Mouse (Mus musculus) olfactory bulb, adult 2 months (tissue): ENCODE measurements around the gene Fry. TPM values are rescaled to one million over a fixed set of nuclear protein-coding genes. Genes with fewer than 3 reads are reported as not detected.

ENCODE experiments used
- H3K27ac ChIP-seq: fragments of 200-500 bp; 2 replicates; pipeline ENCODE4 v1.5.1; 2012; ENCODE audit warnings: low read depth, low read length; ENCODE audit not compliant: insufficient read depth
- H3K4me1 ChIP-seq: fragments of 200-500 bp; 2 replicates; pipeline ENCODE4 v1.6.1; 2012; ENCODE audit warnings: low read length; ENCODE audit not compliant: control insufficient read depth, insufficient read depth
- H3K4me3 ChIP-seq: fragments of 200-500 bp; 2 replicates; pipeline ENCODE4 v1.5.1; 2012; ENCODE audit warnings: mild to moderate bottlenecking, low read depth, low read length, moderate library complexity; ENCODE audit not compliant: insufficient read depth
- CTCF ChIP-seq: fragments of 200-500 bp; IDR thresholded peaks from 2 replicates; pipeline ENCODE4 v1.5.1; 2012; ENCODE audit warnings: low read depth, mild to moderate bottlenecking, low read length, moderate library complexity; ENCODE audit not compliant: insufficient read depth
- POLR2A ChIP-seq: fragments of 200-500 bp; IDR thresholded peaks from 2 replicates; pipeline ENCODE4 v1.6.1; 2012; ENCODE audit warnings: mild to moderate bottlenecking, low read depth, low read length, moderate library complexity; ENCODE audit not compliant: insufficient read depth
- WGBS: fragments of 180-500 bp; shearing (Covaris S2); methylation state at CpG from one replicate; pipeline ENCODE4 v1.1.7; 2018; 5-methylcytosine and 5-hydroxymethylcytosine counted together
- polyA plus RNA-seq: library from polyadenylated mRNA; stranded (reverse); fragments of >200 nt; gene quantifications from 2 replicates; pipeline ENCODE4 v1.2.4, GENCODE M21; 2012; ENCODE audit warnings: low replicate concordance; ENCODE audit not compliant: missing spikeins, insufficient read depth, insufficient read length

Fry gene
- polyA plus RNA-seq, 1 experiment, result not detected

DNA sequence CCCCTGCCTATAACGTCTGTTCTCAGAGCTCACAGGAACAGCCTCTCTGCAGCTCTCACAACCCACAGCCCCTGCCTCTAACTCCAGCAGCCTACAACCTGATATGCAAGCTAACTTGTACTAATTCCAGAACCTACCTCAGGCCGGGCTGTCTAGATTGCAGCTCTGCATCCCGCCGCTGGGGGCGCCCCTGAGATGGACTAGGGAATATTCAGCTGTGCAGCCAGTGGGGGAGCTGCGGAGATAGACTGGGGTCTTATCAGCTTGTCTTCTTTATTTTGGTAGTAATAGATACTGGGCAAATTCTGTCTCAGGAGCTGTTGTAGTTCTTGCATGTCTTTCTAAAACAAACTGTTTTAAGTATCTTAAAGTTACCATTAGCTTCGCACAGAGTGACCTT, 101.9 kb downstream of the Fry start:
- WGBS, result 45% methylated on average over 7 of the region's 7 CpGs
- no peak overlapping the region for H3K27ac ChIP-seq
- no peaks in the 10 kb centered on the region for H3K4me1 ChIP-seq
- H3K4me3 ChIP-seq, result no peak overlapping the region
- TF ChIP-seq POLR2A (no peak), CTCF (peak; percentile 33; the same call in 1 of the 2 replicates)

DNA sequence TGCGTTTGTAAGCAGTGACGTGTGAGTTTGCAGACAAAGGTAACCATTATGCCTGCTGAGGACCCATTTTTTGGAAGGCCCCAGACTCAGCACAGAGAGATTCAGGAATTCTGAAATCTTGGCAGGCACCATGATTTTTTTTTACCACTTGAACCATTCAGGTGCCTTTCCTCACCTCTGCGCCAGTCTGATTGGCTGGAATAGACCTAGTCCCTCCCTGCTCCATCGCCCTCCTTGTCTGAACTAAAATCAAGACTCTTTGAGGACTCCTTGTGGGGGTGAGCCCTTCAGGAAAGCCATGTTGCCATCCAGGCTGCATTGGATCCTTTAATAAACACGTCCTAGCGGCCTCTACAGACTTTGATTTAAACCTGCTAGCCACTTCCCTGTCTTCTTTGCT, 103.4 kb downstream of the Fry start:
- Histone ChIP-seq H3K4me3 (no peak overlapping the region), H3K4me1 (no peaks in the 10 kb centered on the region), H3K27ac (no peak overlapping the region)
- 80% methylated on average over 6 of the region's 6 CpGs for WGBS
- TF ChIP-seq POLR2A, result no peak
- TF ChIP-seq CTCF, result no peak

- WGBS, result 84% methylated on average over 10 of the region's 10 CpGs
- no peaks in the 10 kb centered on the region for H3K4me1 ChIP-seq
- TF ChIP-seq CTCF, result no peak
- no peak for TF ChIP-seq POLR2A
Measured at GRCm38 (mm10) chr5:150223546-150224239, 105.2 kb downstream of the Fry start.

DNA sequence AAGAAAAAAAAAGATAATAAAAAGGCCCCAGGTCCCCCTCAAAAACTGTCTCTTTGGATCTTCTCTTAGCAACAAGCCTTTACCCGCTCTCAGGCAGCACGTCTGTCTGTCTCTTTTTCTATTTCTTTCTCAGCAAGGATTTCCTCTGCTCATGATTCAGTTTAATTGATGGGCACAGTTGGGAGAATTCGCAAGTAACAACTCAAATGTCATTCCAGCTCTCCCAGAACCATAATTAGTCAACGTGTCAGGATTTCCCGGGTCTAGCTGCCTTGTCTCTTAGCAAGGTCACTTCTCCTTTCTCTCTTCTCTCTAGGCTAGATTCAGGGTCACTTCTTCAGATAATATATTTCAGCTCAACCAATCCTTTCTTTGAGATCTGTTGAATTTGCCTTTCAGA, 110.6 kb downstream of the Fry start:
- TF ChIP-seq CTCF, result no peak
- no peak for TF ChIP-seq POLR2A
- H3K27ac ChIP-seq, result no peak overlapping the region
- no peaks in the 10 kb centered on the region for H3K4me1 ChIP-seq
- no peak overlapping the region for H3K4me3 ChIP-seq
- 47% methylated on average over 5 of the region's 5 CpGs for whole genome bisulfite sequencing

More at GRCm38 (mm10) chr5:150223546-150224239, 105.2 kb downstream of the Fry start:
- H3K4me3 ChIP-seq, result no peak overlapping the region
- H3K27ac ChIP-seq, result no peak overlapping the region

GRCm38 (mm10) chr5:150229776-150230175, 111.3 kb downstream of the Fry start:
- 89% methylated on average over 4 of the region's 4 CpGs for WGBS
- TF ChIP-seq CTCF (no peak), POLR2A (no peak)
- Histone ChIP-seq H3K4me1 (no peaks in the 10 kb centered on the region), H3K27ac (no peak overlapping the region), H3K4me3 (no peak overlapping the region)

DNA sequence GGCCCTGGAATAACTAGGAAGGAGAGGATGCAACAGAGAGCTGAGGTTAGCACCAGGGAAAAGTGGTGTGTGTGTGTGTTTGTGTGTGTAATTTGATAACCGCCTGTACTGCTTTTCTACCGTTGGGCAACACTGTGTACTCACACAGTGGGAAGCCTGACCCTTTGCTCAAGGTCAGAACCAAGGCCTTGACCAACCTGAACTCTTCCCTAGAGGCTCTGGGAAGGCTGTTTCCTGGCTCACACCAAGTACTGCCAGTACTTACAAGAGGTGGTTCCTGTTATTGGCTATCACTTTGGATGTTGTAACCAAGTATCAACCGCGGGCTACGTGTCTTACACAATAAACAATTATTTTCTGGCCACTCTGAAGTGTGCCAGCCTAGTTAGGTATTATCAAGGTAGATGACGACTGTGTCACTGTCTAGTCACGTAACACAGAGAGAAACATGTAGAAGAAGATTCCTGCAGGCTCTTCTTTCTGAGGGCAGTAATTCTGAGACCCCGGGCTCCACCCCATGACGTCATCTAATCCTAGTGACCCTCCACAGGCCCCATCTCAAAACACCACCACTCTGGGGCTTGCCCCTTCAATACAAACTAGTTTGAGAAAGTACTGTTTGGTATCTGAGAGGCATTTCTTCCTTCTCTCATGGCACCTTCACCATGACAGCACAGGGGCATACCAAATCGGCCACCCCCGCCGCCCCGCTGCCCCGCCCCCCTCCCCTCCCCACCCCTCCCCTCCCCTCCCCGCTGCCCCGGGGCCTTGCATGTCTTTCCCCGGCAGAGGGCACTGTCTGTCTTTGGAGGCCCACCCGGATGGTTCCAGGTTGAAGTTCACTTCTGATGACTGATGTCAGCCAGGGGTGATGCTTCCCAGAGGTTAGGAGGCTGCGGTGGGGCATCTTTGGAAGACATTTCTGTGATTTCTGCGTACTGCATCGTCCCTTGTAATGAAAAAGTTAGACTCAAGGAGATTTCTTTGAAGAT, 114.0 kb downstream of the Fry start:
- Histone ChIP-seq H3K4me3 (no peak overlapping the region), H3K27ac (no peak overlapping the region), H3K4me1 (no peaks in the 10 kb centered on the region)
- 38% methylated on average over 17 of the region's 21 CpGs for WGBS
- TF ChIP-seq CTCF (peak; percentile 48; the same call in 1 of the 2 replicates), POLR2A (no peak)

GRCm38 (mm10) chr5:150233154-150233886, 114.9 kb downstream of the Fry start:
- no peak for TF ChIP-seq CTCF
- TF ChIP-seq POLR2A, result no peak
- H3K4me3 ChIP-seq, result no peak overlapping the region

DNA sequence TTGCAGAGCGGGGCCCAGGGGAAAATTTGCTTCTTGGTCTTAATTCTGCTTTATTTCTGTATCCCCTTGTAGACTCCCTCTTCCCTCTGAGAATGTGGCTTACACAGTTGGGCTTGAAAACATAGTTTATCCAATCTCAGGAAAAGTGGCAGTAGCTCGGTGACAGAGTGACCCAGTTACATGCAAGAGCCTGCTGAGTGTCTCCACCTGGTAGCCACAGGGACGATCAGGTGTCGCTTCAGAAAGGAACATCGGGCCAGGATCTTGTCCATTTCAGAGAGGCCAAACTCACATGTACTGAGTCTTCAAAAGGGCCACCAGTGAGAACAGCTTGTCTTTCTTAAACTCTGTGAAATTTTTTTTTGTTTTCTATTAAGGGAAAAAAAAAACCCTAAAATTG, 117.5 kb downstream of the Fry start:
- H3K4me1 ChIP-seq, result no peaks in the 10 kb centered on the region
- no peak for TF ChIP-seq POLR2A
- no peak for TF ChIP-seq CTCF
- 92% methylated on average over 5 of the region's 5 CpGs for WGBS

More at GRCm38 (mm10) chr5:150233154-150233886, 114.9 kb downstream of the Fry start:
- 49% methylated on average over 17 of the region's 17 CpGs for WGBS
- Histone ChIP-seq H3K4me1 (no peaks in the 10 kb centered on the region), H3K27ac (no peak overlapping the region)

More for the DNA sequence above, 117.5 kb downstream of the Fry start:
- Histone ChIP-seq H3K27ac (no peak overlapping the region), H3K4me3 (no peak overlapping the region)
